In the genomic region with DNA sequence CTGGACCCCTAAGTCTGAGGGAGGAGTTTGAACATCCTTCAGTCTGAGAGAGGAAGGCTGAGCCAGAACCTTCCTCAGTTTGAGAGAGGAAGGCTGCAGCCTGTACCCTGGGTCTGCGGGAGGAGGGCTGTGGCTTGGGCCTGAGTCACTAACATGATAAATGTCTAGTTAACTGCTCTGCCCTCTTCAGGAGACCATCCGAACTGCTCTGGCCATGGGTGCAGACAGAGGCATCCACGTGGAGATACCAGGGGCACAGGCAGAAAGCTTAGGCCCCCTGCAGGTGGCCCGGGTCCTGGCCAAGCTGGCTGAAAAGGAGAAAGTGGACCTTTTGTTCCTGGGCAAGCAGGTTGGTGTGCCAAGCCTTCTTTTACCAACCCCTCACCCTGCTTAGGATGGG, we compare ENCODE assay signal across 11 mouse cellular contexts. TPM values are rescaled to one million over a fixed set of nuclear protein-coding genes. Genes with fewer than 3 reads are reported as not detected.
DNase-seq lines count a peak whose midpoint lies in the region; ATAC-seq and TF ChIP-seq lines count a peak whose summit lies in the region.
"Had no signal": no experiment of that assay in that cellular context is flagged by ENCODE, and none has a peak within 500 bp of the region (broad histone marks: within the 10 kb centered on the region; RNA-seq: fewer than 3 reads in every experiment).

No protein-coding gene starts in this region.

- H3K4me1 ChIP-seq in ES-E14 (ENCODE audit: control insufficient read depth in 2 of 2, insufficient read depth in 2 of 2, low read length in 2 of 2, poor library complexity in 1 of 2), result peaks cover 0 to 2% of the 10 kb centered on the region in 2 experiments; a peak in 2 of 4 replicates
- H3K4me1 ChIP-seq in forebrain, embryonic 12.5 days, result no peaks in the 10 kb centered on the region
- peaks cover 13% of the 10 kb centered on the region for H3K4me1 ChIP-seq in heart, embryonic 11.5 days (ENCODE audit: control insufficient read depth, insufficient read depth, low read length)
- H3K4me1 ChIP-seq: embryonic facial prominence, embryonic 12.5 days had no signal

- intact Hi-C loops in left cerebral cortex, adult 2 months (cut with DNase I), result no loop called here

- no peak overlapping the region for H3K4me2 ChIP-seq in forebrain, embryonic 12.5 days
- H3K4me2 ChIP-seq in heart, embryonic 11.5 days, result no peak overlapping the region
- H3K4me2 ChIP-seq: embryonic facial prominence, embryonic 12.5 days had no signal

- 39% methylated on average over 4 of the region's 4 CpGs for WGBS in forebrain, embryonic 12.5 days
- WGBS in heart, embryonic 11.5 days (ENCODE audit: insufficient replicate concordance), result 46% methylated on average over 4 of the region's 4 CpGs

- no peaks in the 10 kb centered on the region; the same call in 1 of the 2 replicates for H3K9me3 ChIP-seq in ES-E14 (ENCODE audit: control insufficient read depth, insufficient read depth, low read depth, low read length)
- H3K9me3 ChIP-seq in forebrain, embryonic 12.5 days, result no peaks in the 10 kb centered on the region
- no peaks in the 10 kb centered on the region for H3K9me3 ChIP-seq in heart, embryonic 11.5 days (replicated peaks; ENCODE audit: control insufficient read depth, low read length)
- H3K9me3 ChIP-seq: embryonic facial prominence, embryonic 12.5 days had no signal

- ATAC-seq in neutrophil, adult 5-6 weeks (ENCODE audit: extremely low read depth, insufficient number of reproducible peaks, low FRiP score, poor library complexity, severe bottlenecking), result peak; percentile 77
- no peak for ATAC-seq in forebrain, embryonic 12.5 days (ENCODE audit: low FRiP score)
- ATAC-seq in heart, embryonic 11.5 days (replicated peaks; ENCODE audit: insufficient number of reproducible peaks, low FRiP score, low TSS enrichment), result no peak
- ATAC-seq: hindbrain, embryonic 16.5 days had no signal

- in situ Hi-C loops in ES-E14 (cut with MboI; ENCODE audit: low sequenced_read_pairs in 2 of 2, unreplicated experiment in 2 of 2), result no loop called here

- H3K27ac ChIP-seq in left cerebral cortex, adult 2 months, result no peak overlapping the region
- no peak overlapping the region for H3K27ac ChIP-seq in ES-E14 (ENCODE audit: insufficient read depth, low read depth, low read length, poor library complexity, severe bottlenecking)
- H3K27ac ChIP-seq in forebrain, embryonic 12.5 days, result no peak overlapping the region
- H3K27ac ChIP-seq in heart, embryonic 11.5 days (ENCODE audit: low read depth, low read length), result no peak overlapping the region
- H3K27ac ChIP-seq: embryonic facial prominence, embryonic 12.5 days had no signal

- no peak for DNase-seq in left cerebral cortex, adult 2 months (ENCODE audit: extremely low spot score in 1 of 2, low spot score in 2 of 2)
- DNase-seq in left cerebral cortex, adult 18-20 months (ENCODE audit: low spot score in 2 of 2), result no peak
- DNase-seq in ES-E14 (ENCODE audit: low read depth, low spot score), result peak; percentile 47
- DNase-seq in c-Kit-positive CD71-negative TER-119-negative erythroid progenitor cells, embryonic 14.5 days (ENCODE audit: low read depth), result peak; percentile 73
- DNase-seq in cerebellum, adult 9-10 months, result no peak

- peaks cover 31% of the 10 kb centered on the region; the same call in 1 of the 2 replicates for H3K36me3 ChIP-seq in ES-E14 (ENCODE audit: control insufficient read depth, insufficient read depth, low read length, poor library complexity, severe bottlenecking)
- peaks cover 41% of the 10 kb centered on the region for H3K36me3 ChIP-seq in forebrain, embryonic 12.5 days (replicated peaks)
- H3K36me3 ChIP-seq in heart, embryonic 11.5 days (ENCODE audit: control insufficient read depth, insufficient read depth, low read length), result peaks cover 26% of the 10 kb centered on the region

- H3K4me3 ChIP-seq in left cerebral cortex, adult 2 months, result no peak overlapping the region
- H3K4me3 ChIP-seq in ES-E14 (ENCODE audit: insufficient read depth in 1 of 2, low read depth in 1 of 2, low read length in 2 of 2, poor library complexity in 1 of 2, severe bottlenecking in 1 of 2), result no peak overlapping the region
- no peak overlapping the region for H3K4me3 ChIP-seq in forebrain, embryonic 12.5 days (replicated peaks)
- H3K4me3 ChIP-seq in heart, embryonic 11.5 days (ENCODE audit: low read depth, low read length), result no peak overlapping the region
- H3K4me3 ChIP-seq: embryonic facial prominence, embryonic 12.5 days had no signal

- peak; percentile 11 for TF ChIP-seq CTCF in left cerebral cortex, adult 2 months (IDR thresholded peaks at IDR 0.05)

- H3K9ac ChIP-seq in ES-E14 (ENCODE audit: insufficient read depth, low read depth, low read length, poor library complexity, severe bottlenecking), result no peak overlapping the region
- H3K9ac ChIP-seq in forebrain, embryonic 12.5 days, result no peak overlapping the region
- no peak overlapping the region for H3K9ac ChIP-seq in heart, embryonic 11.5 days (ENCODE audit: low read depth, low read length)
- H3K9ac ChIP-seq: embryonic facial prominence, embryonic 12.5 days had no signal

- no peaks in the 10 kb centered on the region for H3K27me3 ChIP-seq in forebrain, embryonic 12.5 days
- no peaks in the 10 kb centered on the region for H3K27me3 ChIP-seq in heart, embryonic 11.5 days (ENCODE audit: control insufficient read depth, insufficient read depth, low read length)
- H3K27me3 ChIP-seq: embryonic facial prominence, embryonic 12.5 days had no signal

TF ChIP-seq in ES-E14, 5 proteins besides CTCF, POLR2A, EP300 and RAD21:
- TF ChIP-seq HCFC1 (IDR thresholded peaks at IDR 0.05; ENCODE audit: borderline replicate concordance, insufficient read depth, low read length), result no peak

RNA-seq across cellular contexts. Expression of gene Gm45233, which starts 8.7 kb away (rescaled TPM):
- under 1 TPM in 1 of 2 experiments, not detected in 1; 0.89 TPM for total RNA-seq in left cerebral cortex, adult 2 months (2021)
- total RNA-seq in left cerebral cortex, adult 18-20 months (2021), result under 1 TPM in 1 of 2 experiments, not detected in 1; 0.81 TPM
- not detected in 2 replicates for total RNA-seq in ES-E14 (2012; rRNA removed)
- not detected in 2 replicates for total RNA-seq in neutrophil, adult 5-6 weeks (2017)
- 0.47 TPM in 1 of 2 replicates, not detected in the other for polyA plus RNA-seq in forebrain, embryonic 12.5 days (2016; fragmentation: Nextera tagmentation; extraction: Ambion mirVana)
- polyA plus RNA-seq in heart, embryonic 11.5 days (2014; fragmentation: Nextera tagmentation; extraction: Ambion mirVana), result not detected in 2 replicates
- polyA plus RNA-seq: hindbrain, embryonic 16.5 days had no signal

RNA-seq across cellular contexts. Expression of gene Etfb, which starts 8.7 kb away (rescaled TPM):
- total RNA-seq in left cerebral cortex, adult 2 months (2021), result 10 to 100 TPM; 58.2 TPM
- 10 to 100 TPM; 59.0 to 64.5 TPM for total RNA-seq in left cerebral cortex, adult 18-20 months (2021)
- 126 and 134 TPM in 2 replicates for total RNA-seq in ES-E14 (2012; rRNA removed)
- total RNA-seq in neutrophil, adult 5-6 weeks (2017), result 36.3 and 42.4 TPM in 2 replicates
- 151 and 161 TPM in 2 replicates for polyA plus RNA-seq in forebrain, embryonic 12.5 days (2016; fragmentation: Nextera tagmentation; extraction: Ambion mirVana)
- 538 and 556 TPM in 2 replicates for polyA plus RNA-seq in heart, embryonic 11.5 days (2014; fragmentation: Nextera tagmentation; extraction: Ambion mirVana)

RNA-seq across cellular contexts. Expression of gene Vsig10l, which starts 10.3 kb away (rescaled TPM):
- total RNA-seq in left cerebral cortex, adult 2 months (2021), result 1 to 10 TPM in 1 of 2 experiments, under 1 TPM in 1; 0.89 to 1.2 TPM
- 1 to 10 TPM; 1.2 to 2.5 TPM for total RNA-seq in left cerebral cortex, adult 18-20 months (2021)
- total RNA-seq in ES-E14 (2012; rRNA removed), result 2.9 and 3.6 TPM in 2 replicates
- total RNA-seq in neutrophil, adult 5-6 weeks (2017), result 11.4 and 17.1 TPM in 2 replicates
- 3.1 and 5.0 TPM in 2 replicates for polyA plus RNA-seq in forebrain, embryonic 12.5 days (2016; fragmentation: Nextera tagmentation; extraction: Ambion mirVana)
- polyA plus RNA-seq in heart, embryonic 11.5 days (2014; fragmentation: Nextera tagmentation; extraction: Ambion mirVana), result 0.99 and 1.9 TPM in 2 replicates

RNA-seq across cellular contexts. Expression of gene Cldnd2, which starts 12.0 kb away (rescaled TPM):
- total RNA-seq in left cerebral cortex, adult 2 months (2021), result not detected
- not detected for total RNA-seq in left cerebral cortex, adult 18-20 months (2021)
- total RNA-seq in ES-E14 (2012; rRNA removed), result not detected in 2 replicates
- total RNA-seq in neutrophil, adult 5-6 weeks (2017), result not detected in 2 replicates
- polyA plus RNA-seq in forebrain, embryonic 12.5 days (2016; fragmentation: Nextera tagmentation; extraction: Ambion mirVana), result not detected in 2 replicates
- not detected in 2 replicates for polyA plus RNA-seq in heart, embryonic 11.5 days (2014; fragmentation: Nextera tagmentation; extraction: Ambion mirVana)
- polyA plus RNA-seq: embryonic facial prominence, embryonic 12.5 days; hindbrain, embryonic 16.5 days; stomach, embryonic 16.5 days had no signal

RNA-seq across cellular contexts. Expression of gene Nkg7, which starts 15.7 kb away (rescaled TPM):
- total RNA-seq in left cerebral cortex, adult 2 months (2021), result not detected
- not detected for total RNA-seq in left cerebral cortex, adult 18-20 months (2021)
- total RNA-seq in ES-E14 (2012; rRNA removed), result 0.37 and 0.62 TPM in 2 replicates
- 10.7 and 13.1 TPM in 2 replicates for total RNA-seq in neutrophil, adult 5-6 weeks (2017)
- 0.51 TPM in 1 of 2 replicates, not detected in the other for polyA plus RNA-seq in forebrain, embryonic 12.5 days (2016; fragmentation: Nextera tagmentation; extraction: Ambion mirVana)
- 0.82 TPM in 1 of 2 replicates, not detected in the other for polyA plus RNA-seq in heart, embryonic 11.5 days (2014; fragmentation: Nextera tagmentation; extraction: Ambion mirVana)

Comparison
In these comparisons a context has a peak if more than half of its experiments do, and no peak if none do; other contexts are left out.
1. DNase-seq: peak in ES-E14 (single experiment) and c-Kit-positive CD71-negative TER-119-negative erythroid progenitor cells, embryonic 14.5 days (single experiment); none in left cerebral cortex, adult 2 months (0 of 2), left cerebral cortex, adult 18-20 months (0 of 2) and cerebellum, adult 9-10 months (single experiment).